Mouse (Mus musculus) cerebellum, postnatal 10 days (tissue): ENCODE measurements at regions not wholly inside any gene's neighbourhood (a gene's known extent, or its start where the extent isn't known, plus 50 kb on each side); places are given as distances from the start of the nearest gene placed in this dataset.

Experiments
- DNase-seq, 2 experiments: peaks; one replicate each; pipeline ENCODE4 v3.0.0; 2021; ENCODE audit warnings: mixed read lengths in 2 of 2

DNA sequence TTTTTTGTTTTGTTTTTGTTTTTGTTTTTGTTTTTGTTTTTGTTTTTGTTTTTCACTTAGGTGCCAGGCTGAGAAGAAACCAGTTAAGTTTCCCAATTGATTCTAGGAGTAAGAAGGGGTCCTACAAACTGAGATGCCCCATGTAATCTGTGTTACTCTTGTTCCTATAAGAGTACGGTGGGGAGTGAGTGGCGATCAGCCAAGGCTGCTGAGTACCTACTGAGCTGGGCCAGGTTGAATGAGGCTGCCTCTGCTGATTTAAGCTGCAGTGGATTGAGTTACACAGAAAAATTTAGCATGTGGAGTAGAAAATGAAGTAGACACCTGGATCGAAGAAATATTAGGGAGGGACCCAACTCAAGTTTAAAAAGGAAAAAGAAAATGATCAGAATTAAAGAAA, 494.7 kb downstream of the Ncam2 start:
- peak; percentile 64 to 77 for DNase-seq

DNA sequence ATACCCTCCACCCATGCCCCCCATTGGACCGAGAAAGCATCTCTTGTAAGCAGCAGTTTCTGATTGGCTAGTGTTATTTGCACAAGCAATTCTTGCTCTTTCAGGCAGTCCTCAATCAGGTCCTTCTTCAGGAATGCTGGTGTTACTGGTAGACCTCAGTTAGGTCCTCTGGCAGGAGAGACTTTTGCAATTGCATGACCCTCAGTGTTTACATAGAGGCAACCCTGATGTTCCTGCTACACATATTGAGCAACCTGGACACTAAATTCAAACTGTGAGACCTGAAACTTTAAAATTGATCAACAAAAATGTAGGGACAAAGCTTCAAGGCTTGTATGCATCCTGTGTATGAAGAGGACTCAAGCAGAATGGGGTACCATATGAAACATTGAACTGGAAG, 502.9 kb downstream of the Ncam2 start:
- DNase-seq, result no peak
